Mouse (Mus musculus): ENCODE measurements around the gene Klc3. TPM values are rescaled to one million over a fixed set of nuclear protein-coding genes. Genes with fewer than 3 reads are reported as not detected.

Klc3 gene
- polyA plus RNA-seq, 1 experiment = 1.6 TPM

GRCm38 (mm10) chr7:19381377-19382165, 22.3 kb downstream of the Klc3 start, which contains the start of gene Ercc2:
Gene Ercc2 (plus strand): TSS chr7:19382010.
- Histone ChIP-seq H3K4me3 (replicated peaks; ENCODE audit: control insufficient read depth, low read depth, low read length) (peak within 1 kb of the TSS; percentile 96), H3K4me1 (ENCODE audit: control insufficient read depth, insufficient read depth, low read length) (no peaks in the 10 kb centered on the region; the same call in 1 of the 2 replicates), H3K27ac (ENCODE audit: control insufficient read depth, insufficient read depth, low read depth, low read length, poor library complexity) (no peak within 1 kb of the TSS)
- WGBS = 6% methylated on average over 42 of the region's 48 CpGs
- TF ChIP-seq CTCF (IDR thresholded peaks at IDR 0.05; ENCODE audit: control insufficient read depth, insufficient read depth, low read length) (no peak), POLR2A (IDR thresholded peaks at IDR 0.05; ENCODE audit: borderline replicate concordance, control insufficient read depth, low read depth, low read length) (peak; percentile 52; the same call in 1 of the 2 replicates)

DNA sequence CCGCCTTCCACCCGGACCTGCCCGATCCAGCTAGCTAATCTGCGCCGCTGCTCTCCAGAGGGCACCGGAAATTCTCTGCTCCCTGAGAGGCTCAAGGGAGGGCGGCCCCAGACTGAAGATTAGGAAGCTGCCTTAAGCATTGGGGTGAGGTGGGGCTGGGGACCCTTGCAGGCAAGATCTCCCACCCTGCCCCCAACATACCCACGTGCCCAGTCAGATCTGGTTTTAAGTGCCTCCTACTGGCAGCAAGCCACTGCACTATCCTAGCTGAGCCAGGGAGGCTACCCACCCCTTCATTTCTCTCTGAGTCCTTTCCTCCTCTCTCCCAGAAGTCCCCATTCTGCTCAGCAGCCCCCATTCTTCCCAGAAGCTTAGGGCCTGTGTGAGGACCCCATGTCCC, 25.9 kb downstream of the Klc3 start:
- TF ChIP-seq POLR2A (IDR thresholded peaks at IDR 0.05; ENCODE audit: borderline replicate concordance, control insufficient read depth, low read depth, low read length) (no peak), CTCF (IDR thresholded peaks at IDR 0.05; ENCODE audit: control insufficient read depth, insufficient read depth, low read length) (no peak)
- Histone ChIP-seq H3K27ac (ENCODE audit: control insufficient read depth, insufficient read depth, low read depth, low read length, poor library complexity) (no peak overlapping the region), H3K4me1 (ENCODE audit: control insufficient read depth, insufficient read depth, low read length) (no peaks in the 10 kb centered on the region), H3K4me3 (replicated peaks; ENCODE audit: control insufficient read depth, low read depth, low read length) (no peak overlapping the region)
- 75% methylated on average over 8 of the region's 8 CpGs for WGBS

DNA sequence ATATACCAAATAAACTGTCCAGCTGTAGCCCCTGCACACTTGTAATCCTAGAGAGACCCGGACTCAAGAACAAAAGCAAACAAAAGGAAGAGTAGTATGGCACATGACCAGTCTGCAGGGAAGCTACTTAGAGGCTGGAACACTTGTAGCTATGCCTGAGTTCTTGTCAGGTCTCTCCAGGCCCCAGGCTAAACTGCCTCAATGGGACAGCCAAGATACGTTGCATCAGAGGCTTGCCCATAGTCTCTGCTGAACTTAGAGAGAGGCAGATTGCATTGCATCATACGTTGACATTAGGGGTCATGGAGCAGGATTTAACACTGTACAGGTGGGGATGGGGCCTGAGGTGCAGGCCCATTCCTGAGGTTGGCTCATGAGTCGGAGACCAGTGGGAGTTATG, 27.9 kb downstream of the Klc3 start:
- TF ChIP-seq CTCF (IDR thresholded peaks at IDR 0.05; ENCODE audit: control insufficient read depth, insufficient read depth, low read length) = no peak
- TF ChIP-seq POLR2A (IDR thresholded peaks at IDR 0.05; ENCODE audit: borderline replicate concordance, control insufficient read depth, low read depth, low read length) = no peak
- Histone ChIP-seq H3K4me3 (replicated peaks; ENCODE audit: control insufficient read depth, low read depth, low read length) (no peak overlapping the region), H3K4me1 (ENCODE audit: control insufficient read depth, insufficient read depth, low read length) (no peaks in the 10 kb centered on the region), H3K27ac (ENCODE audit: control insufficient read depth, insufficient read depth, low read depth, low read length, poor library complexity) (no peak overlapping the region)
- 84% methylated on average over 4 of the region's 4 CpGs for WGBS

GRCm38 (mm10) chr7:19375368-19375767, 28.5 kb downstream of the Klc3 start:
- 74% methylated on average over 18 of the region's 18 CpGs for WGBS
- TF ChIP-seq POLR2A (IDR thresholded peaks at IDR 0.05; ENCODE audit: borderline replicate concordance, control insufficient read depth, low read depth, low read length) = no peak
- TF ChIP-seq CTCF (IDR thresholded peaks at IDR 0.05; ENCODE audit: control insufficient read depth, insufficient read depth, low read length) = no peak
- Histone ChIP-seq H3K4me1 (ENCODE audit: control insufficient read depth, insufficient read depth, low read length) (no peaks in the 10 kb centered on the region), H3K4me3 (replicated peaks; ENCODE audit: control insufficient read depth, low read depth, low read length) (no peak overlapping the region), H3K27ac (ENCODE audit: control insufficient read depth, insufficient read depth, low read depth, low read length, poor library complexity) (no peak overlapping the region)

DNA sequence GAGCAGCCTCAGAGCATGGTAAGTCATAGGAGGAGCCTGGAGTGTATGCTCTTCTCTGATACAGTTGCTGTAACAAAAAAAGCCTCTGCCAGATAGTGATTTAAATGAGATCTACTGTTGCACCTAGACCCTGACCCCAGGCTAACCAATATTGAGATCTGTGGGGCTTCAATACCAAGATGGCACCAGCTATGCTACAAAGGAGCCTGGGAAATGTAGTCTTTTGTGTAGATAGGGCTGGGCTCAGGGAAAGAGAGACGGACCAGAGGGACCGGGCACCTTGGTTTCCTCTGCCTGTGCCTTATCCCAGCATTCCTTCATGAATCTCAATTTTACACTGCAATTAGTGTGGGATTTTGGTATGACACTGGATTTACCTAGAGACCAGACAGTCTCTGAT, 30.5 kb downstream of the Klc3 start:
- H3K4me1 ChIP-seq (ENCODE audit: control insufficient read depth, insufficient read depth, low read length) = no peaks in the 10 kb centered on the region
- no peak overlapping the region for H3K4me3 ChIP-seq (replicated peaks; ENCODE audit: control insufficient read depth, low read depth, low read length)
- WGBS = 90% methylated on average over 2 of the region's 2 CpGs
- H3K27ac ChIP-seq (ENCODE audit: control insufficient read depth, insufficient read depth, low read depth, low read length, poor library complexity) = no peak overlapping the region
- TF ChIP-seq CTCF (IDR thresholded peaks at IDR 0.05; ENCODE audit: control insufficient read depth, insufficient read depth, low read length) (no peak), POLR2A (IDR thresholded peaks at IDR 0.05; ENCODE audit: borderline replicate concordance, control insufficient read depth, low read depth, low read length) (no peak)

- H3K4me3 ChIP-seq (replicated peaks; ENCODE audit: control insufficient read depth, low read depth, low read length) = no peak overlapping the region
- H3K4me1 ChIP-seq (ENCODE audit: control insufficient read depth, insufficient read depth, low read length) = no peaks in the 10 kb centered on the region
- no peak overlapping the region; the same call in 1 of the 2 replicates for H3K27ac ChIP-seq (ENCODE audit: control insufficient read depth, insufficient read depth, low read depth, low read length, poor library complexity)
- WGBS = 17% methylated on average over 46 of the region's 46 CpGs
- no peak for TF ChIP-seq POLR2A (IDR thresholded peaks at IDR 0.05; ENCODE audit: borderline replicate concordance, control insufficient read depth, low read depth, low read length)
- peak; percentile 73 for TF ChIP-seq CTCF (IDR thresholded peaks at IDR 0.05; ENCODE audit: control insufficient read depth, insufficient read depth, low read length)
Measured at GRCm38 (mm10) chr7:19369823-19370425, 34.0 kb downstream of the Klc3 start.

GRCm38 (mm10) chr7:19368380-19368779, 35.5 kb downstream of the Klc3 start:
- 49% methylated on average over 16 of the region's 16 CpGs for WGBS
- Histone ChIP-seq H3K4me1 (ENCODE audit: control insufficient read depth, insufficient read depth, low read length) (no peaks in the 10 kb centered on the region), H3K27ac (ENCODE audit: control insufficient read depth, insufficient read depth, low read depth, low read length, poor library complexity) (no peak overlapping the region), H3K4me3 (replicated peaks; ENCODE audit: control insufficient read depth, low read depth, low read length) (no peak overlapping the region)
- no peak for TF ChIP-seq CTCF (IDR thresholded peaks at IDR 0.05; ENCODE audit: control insufficient read depth, insufficient read depth, low read length)
- TF ChIP-seq POLR2A (IDR thresholded peaks at IDR 0.05; ENCODE audit: borderline replicate concordance, control insufficient read depth, low read depth, low read length) = no peak

DNA sequence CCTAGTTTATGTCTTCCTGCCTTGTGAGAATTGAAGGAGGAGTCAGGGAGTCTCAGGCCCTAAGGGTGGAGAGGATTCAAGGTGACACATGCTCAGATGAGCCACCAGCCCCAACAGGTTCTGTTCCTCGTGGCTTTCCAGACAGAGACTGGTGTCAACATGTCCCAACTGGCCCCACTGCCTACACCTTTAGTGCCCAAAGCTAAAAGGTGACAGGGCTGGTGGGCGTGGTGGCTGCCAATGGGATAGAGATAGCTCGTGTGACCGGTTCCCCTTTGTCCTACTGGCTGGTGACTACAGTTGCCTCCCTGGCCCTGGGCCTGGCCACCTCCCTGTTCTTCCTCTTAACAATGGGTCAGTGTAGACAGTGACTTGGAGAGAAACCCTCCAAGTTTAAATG, 38.5 kb downstream of the Klc3 start:
- WGBS = 65% methylated on average over 4 of the region's 4 CpGs
- H3K4me1 ChIP-seq (ENCODE audit: control insufficient read depth, insufficient read depth, low read length) = no peaks in the 10 kb centered on the region
- H3K27ac ChIP-seq (ENCODE audit: control insufficient read depth, insufficient read depth, low read depth, low read length, poor library complexity) = no peak overlapping the region
- H3K4me3 ChIP-seq (replicated peaks; ENCODE audit: control insufficient read depth, low read depth, low read length) = no peak overlapping the region
- TF ChIP-seq POLR2A (IDR thresholded peaks at IDR 0.05; ENCODE audit: borderline replicate concordance, control insufficient read depth, low read depth, low read length) (no peak), CTCF (IDR thresholded peaks at IDR 0.05; ENCODE audit: control insufficient read depth, insufficient read depth, low read length) (no peak)
